Mouse (Mus musculus) frontal cortex, postnatal 36 days (tissue): ENCODE measurements around the gene Kcnq1.

ENCODE experiments used
- DNase-seq, 2 experiments: peaks; one replicate each; pipeline ENCODE4 v3.0.0; 2022; ENCODE audit warnings: low spot score in 2 of 2

Kcnq1 gene

DNA sequence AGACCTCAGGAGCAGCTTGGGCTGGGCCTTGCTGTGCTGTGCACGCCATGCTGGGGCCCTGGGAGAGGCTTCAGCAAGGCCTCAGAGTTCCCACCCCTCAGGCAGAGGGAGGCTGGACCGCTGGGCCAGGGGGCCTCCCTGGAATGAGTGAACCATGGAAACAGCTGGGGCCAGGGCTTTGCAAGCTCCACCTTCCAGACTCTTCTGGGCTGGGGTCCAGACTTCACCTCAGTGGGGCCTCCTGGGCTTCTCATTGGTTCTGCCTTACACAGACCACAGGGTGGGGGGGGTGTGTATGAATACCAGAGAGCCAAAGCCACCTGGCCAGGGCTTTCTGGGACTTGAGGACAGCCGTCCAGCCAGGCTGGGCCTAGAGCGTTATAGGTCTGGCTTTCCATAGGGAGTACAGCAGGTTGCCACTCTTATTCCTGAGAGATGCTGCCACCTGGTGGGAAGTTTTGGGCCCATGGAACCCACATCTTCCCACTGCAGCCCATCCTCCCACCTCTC, 19.0 kb upstream of the Kcnq1 start:
- DNase-seq = no peak

DNA sequence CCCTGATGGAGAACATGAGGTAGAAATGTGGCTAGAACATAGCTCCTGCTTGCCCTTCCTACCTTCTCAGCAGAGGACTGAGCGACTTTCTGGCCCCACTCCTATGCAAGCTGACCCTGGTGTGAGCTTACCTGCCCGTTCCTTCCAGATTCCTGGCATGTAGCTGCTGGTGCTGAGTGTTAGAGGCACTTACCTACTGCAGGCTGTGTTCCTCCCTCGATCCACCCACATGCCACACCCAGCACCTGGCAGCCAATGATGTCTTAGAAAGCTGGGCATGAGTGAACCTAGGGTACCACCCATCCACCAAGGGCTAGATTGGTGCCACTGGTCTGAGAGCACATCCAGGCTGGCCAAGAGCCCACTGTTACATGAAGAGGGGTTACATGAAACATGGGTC, 12.3 kb upstream of the Kcnq1 start:
- DNase-seq = no peak

DNA sequence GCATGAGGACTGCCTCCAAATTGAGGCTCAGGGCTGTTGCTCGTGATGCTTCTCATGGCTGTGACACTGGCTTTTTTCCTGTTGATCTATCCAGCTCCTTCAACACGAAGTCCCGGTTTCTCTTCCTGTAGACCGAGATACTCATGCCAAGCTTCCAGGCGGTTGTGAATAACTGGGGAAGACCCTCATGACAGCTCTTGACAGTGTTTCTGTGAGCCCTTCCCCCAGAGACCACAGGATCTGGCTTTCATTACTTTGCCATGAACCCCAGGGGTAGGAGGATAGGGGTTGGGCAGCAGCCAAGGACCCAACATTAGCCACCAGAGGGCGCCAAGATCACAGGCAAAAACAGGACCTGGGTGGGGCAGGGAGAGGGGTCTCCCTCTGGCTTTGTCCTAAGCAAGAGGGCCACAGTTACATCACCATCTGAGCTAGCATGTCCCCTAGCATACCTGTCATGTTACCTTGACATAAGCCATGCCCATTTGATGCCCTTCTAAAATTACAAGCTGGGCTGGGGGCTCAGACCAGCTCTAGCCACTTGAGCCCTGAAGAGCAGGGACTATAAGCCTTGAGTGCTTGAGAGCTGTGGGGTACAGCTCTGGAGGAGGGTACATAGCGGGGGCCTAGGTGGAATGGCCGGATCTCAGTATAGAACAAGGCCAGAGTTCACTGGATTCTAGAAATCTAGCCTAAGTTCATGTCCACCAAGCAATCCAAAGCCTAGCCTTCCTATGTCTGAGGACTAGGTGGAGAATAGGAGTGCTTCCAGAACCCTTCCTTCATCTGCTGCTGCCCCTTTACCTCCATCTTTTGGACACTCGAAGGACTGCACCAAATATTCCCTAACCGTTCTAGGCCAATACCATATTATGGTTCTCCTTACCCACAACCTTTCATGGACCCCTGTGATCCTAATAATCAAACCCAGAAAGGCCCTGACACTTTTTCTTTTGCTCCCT, 11.3 kb upstream of the Kcnq1 start, which contains the start of gene Trpm5:
TSS of gene Trpm5 (minus strand) at position 51 of the 962 bp plus-strand sequence.
- peak; percentile 38 to 45 for DNase-seq

DNA sequence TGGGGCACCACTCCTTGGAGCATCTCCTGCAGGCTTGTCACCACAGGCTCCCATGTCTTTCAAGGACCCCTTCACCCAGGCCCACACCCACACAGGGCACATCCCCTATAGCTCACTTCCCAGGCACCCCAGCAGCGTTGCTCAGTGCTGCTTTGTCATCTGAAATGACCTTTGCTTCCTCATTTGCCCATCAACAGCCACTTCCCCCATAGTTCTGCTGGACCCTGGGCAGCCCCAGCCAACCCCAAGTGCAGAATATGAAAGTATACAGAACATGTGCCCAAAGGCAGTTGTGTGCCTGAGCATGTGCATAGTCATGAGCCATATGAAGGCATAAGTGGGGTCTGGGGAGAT, 10.6 kb upstream of the Kcnq1 start:
- no peak for DNase-seq

DNA sequence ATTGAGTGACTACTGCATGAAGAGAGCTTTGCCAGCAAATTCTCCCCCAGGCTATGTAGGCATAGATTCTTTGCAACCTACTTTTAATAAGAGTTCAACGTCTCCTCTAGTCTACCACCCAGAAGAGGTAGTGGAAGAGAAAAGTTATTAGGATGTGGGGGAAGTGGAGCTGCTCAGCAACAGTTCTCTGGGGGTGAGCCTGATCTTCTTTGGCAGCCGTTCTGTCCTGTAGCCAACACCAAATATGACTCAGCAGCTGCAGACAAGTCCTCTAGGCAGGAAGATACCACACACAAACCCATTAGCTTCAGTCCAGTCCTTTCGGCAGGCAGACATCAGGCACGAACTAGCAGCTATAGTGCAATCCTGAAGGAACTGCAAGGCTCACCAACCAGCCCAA, 5.4 kb upstream of the Kcnq1 start:
- DNase-seq = peak; percentile 19 to 26

DNA sequence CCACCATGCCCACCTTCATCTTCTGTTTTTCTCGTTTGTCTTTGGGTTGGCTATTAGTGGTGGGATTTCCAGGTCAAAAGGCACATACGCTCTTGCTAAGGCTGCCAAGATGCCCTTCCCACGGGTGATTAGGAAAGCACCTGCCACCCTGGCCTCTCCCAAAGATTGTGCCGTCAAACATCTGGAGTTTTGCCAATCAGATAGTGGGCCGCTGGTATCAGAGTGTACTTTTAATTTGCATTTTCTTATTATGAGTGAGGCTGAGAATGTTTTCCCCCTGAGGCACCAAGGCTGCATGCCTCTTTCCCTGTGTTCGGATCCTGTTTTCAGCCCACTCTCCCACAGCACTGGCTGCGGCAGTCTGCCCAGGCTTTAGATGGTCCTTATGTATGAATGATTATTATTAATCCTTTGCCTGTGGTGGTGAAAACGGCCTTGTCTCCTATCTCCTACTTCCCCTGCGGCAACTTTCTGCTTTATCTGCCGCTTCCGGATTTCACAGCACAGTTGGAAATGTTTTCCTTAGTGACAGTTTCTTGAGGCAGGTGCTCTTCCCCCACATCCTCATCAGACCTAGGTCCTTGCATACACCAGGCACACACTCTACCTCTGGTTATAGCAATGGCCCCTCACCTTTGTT, 784 bp upstream of the Kcnq1 start:
- DNase-seq = no peak

DNA sequence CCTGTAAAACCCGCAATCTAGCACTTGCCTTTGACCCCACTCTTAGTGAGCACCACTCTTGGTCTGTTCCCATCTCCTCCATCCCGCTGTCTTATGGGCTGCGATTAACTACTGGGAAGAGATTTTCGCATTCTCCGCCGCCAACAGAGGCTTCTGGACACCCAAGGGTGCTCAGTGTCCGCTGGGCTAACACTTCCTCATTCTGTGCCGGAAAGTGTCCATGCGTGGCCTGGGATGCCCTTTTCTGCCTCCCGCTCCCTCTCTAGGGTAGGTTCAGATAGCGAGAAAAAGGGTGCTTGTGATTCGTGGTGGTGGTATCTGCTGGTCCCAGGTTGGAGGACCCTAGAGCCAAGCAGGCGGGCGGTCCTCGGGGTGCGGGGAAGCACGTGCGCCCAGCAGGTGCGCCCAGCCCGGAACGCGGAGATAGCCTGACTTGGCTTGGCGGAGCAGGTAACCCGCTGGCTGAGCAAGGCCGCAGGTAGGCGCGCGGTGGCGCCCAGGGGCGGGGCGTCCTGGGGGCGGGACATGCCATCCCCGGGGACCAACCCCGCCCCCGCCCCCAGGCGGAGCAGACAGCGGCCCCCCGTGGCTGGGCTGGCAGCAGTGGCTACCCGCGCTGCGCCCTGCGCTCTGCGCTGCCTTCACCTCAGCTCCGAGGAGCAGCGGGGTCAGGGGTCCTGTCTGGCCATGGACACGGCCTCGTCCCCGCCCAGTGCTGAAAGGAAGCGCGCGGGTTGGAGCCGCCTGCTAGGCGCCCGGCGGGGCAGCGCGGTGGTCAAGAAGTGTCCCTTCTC, 707 bp downstream of the Kcnq1 start:
- no peak for DNase-seq

DNA sequence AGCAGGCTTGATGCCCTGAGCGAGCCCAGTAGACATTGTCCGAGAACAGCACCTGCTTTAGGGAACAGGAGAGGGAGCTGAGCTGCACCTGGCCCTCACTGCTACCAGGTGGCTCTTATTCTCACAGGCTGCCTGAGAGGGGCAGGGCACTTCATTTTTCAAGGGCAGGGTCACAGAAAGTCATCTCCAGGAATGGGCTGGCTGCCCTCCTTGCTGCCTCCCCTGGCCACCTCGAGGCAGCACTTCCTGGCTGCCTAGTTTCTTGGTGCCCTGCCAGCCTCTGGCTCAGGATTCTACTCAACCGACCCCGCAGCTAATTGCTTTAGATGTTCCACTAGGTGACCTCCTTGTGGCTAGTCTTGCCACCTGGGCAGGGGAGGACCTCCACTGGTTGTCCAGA, 2.0 kb downstream of the Kcnq1 start:
- DNase-seq = no peak

DNA sequence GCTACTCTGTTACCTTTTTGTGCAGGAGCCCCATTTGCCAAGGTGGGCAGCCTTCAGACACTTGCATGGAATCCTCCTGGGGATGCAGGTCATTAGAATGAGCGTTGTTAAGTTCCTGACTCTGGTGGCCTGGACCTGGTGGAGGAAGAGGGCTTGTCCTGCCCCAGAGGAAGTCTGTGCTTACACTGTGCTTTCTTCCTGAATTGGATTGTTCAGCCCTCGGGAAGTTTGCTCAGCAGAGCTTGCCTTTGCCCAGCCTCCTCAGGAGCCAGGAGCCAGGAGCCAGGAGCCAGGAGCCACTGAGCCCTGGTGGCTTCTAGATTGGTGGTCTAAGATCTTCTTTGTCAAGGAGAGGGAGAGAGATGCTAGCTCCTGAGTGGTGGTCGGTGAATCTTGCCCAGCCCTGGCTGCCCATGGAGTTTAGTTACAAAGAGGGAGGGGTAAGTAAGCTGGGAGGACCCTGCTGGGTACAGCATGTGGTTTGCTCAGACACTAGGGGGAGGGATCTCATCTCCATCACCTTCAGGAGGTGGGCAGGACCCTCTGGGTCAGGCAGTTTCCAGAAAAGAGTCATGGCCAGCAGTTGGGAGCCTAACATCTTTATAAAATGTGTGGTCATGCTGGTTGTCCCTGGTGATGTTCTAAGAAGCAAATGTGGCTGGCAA, 3.0 kb downstream of the Kcnq1 start:
- DNase-seq = no peak

DNA sequence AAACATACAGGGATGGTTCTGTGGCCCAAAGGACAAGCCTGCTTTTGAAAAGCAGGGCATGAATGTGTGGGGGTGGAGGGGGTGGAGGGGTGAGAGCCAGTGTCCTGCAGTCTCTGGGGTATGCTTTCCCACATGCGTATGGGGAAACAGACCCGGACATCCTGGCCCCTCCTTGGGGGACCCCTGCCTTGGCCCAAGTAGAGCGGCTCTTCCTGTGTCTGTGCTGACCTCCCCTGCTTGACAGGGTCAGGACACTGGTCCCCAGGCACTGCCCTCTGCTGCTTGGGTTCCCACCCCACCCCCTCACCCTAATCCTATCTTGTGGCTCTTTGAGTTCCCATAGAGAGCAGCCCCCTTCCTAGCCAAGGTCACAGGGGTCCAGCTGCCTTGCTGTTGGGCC, 3.5 kb downstream of the Kcnq1 start:
- no peak for DNase-seq

DNA sequence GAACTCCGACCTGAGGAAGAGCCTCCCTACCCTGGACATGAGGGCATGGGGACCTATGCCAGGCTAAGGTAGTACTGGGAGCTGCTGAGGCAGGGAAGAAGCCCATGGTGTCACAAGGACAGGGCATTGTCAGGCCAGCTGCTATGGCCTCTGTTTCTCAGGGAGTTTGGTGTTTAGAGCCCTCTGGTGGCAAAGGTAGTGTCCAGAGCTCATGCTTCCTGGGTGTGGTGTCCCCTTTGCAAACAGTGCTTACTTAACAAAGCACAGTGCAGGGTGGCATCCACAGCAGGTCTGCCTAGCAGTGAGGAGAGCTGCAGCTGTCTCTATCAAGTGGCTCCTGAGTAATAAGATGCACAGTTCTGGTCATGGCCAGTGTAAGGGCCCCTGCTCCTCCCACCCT, 4.6 kb downstream of the Kcnq1 start:
- DNase-seq = no peak

DNA sequence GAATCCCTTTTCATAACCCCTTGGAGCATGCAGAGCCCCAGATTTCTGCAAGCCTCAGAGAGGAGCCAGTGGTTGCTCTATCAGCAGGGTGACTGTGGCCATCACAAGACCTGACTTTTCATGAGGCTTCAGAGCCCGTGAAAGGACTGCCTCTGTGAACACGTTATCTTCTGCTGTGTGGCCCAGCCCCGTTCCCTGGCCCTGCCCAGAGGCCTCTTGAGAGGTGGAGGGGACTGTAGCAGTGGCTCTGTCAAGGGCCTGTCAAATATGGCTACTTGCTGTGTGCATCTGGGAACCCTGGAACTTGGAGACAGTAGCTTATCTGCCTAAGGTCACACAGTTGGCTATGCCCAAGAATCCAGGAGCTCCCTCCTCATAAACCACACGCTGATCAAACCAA, 5.6 kb downstream of the Kcnq1 start:
- DNase-seq = no peak

DNA sequence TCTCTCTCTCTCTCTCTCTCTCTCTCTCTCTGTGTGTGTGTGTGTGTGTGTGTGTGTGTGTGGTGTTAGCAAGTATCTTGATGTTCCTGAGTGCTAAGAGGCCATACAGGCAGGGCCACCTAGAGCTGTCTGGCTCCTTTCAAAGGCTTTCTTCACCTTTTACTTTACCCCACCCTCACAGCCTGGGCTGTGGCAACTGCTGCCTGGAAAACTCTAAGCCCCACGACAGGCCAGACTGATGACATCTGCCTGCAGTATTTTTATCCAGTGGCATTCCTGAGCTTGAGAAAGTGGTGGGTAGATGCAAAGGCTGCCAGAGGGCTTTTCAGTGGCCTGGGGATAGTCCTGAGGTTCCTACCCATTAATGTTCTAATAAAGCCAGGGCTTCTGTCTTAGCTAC, 6.2 kb downstream of the Kcnq1 start:
- no peak for DNase-seq

DNA sequence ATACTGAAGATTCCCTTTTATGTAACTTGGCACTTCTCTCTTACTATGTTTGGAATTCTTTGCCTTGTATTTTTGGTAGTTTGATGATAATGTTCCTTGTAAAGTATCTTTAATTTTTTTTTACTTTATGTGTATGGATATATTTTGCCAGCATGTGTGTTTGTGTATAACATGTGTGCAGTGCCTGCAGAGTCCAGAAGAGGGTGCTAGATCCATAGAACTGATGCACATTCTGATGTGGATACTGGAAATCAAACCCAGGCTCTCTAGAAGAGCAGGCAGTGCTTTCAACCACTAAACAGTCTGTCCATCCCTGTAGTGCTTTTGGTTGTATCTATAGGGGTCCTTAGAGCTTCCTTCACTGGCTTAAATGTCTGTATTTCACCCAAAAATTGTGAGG, 8.6 kb downstream of the Kcnq1 start:
- DNase-seq = no peak

DNA sequence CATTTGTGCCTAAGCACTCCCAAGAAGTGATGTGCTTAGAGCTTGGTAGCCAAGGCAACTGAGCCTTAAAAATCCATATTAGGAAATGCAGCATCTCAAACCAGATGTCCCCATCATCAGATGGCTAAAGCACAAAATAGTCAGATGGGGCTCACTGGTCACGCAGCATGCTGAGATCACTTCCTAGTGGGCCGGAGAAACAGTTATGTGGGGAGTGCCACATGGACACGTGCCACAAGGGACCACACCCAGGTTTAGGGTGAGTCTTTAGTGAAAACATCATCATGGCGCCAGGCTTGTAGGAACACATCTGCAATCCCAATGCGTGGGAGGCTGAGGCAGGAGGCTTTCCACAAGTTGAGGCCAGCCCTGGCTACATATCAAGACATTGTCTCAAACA, 10.4 kb downstream of the Kcnq1 start:
- no peak for DNase-seq

DNA sequence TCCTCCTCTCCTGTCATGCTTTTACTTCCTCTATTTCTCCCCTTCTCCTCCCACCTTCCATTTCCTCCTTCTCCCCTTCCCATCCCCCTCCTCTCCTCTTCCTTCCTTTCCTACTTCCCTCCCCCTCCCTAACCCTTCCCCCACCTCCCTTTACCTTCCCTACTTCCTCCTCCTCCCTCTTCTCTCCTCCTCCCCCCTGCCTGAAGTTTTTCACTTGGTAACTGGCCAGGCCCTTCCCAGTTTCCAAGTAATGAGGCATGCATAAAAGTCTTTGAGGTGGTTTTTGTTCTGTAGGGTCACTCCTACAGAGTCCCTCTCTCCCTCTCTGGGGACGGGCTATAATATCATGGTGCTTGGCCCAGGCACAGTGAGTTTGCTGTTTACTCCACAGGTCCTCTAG, 13.2 kb downstream of the Kcnq1 start:
- DNase-seq = no peak

DNA sequence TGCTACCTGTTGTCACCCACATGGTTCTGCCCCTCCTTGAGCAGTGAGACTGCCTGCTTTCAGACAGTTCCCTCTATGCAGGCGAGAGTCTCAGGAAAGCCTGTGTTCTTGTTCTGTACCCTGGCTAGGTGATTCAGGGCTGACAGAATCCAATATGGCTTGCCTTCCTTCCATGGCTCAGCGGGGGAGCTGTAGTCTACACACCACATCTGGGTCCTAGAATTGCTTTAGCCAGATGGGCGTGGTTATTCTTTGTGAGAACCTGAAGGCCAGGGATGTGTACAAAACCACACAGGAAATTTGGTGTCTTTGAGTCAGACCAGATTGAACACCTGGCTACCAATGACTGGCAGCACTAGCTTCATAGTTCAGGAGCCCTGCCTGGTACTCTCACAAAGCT, 13.7 kb downstream of the Kcnq1 start:
- no peak for DNase-seq

DNA sequence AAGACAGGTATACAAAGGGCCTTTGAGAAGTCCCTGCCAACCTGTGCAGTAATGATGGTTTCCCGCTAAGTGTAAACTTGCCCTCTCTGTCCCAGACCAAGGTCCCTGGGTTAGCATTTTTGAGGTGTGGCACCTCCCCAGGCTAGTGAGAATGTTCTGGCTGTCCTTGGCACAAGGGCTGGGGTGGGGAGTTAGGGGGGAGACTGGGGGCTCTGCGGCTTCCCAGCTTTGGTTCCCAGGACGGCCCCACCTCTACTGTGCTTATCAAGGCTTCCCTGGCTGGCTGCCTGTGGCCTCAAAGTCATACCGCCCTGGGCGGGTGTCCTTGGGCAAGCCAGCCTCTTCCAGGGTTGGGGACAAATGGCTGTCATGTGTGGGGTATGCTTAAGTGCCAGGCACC, 16.0 kb downstream of the Kcnq1 start:
- DNase-seq = no peak

DNA sequence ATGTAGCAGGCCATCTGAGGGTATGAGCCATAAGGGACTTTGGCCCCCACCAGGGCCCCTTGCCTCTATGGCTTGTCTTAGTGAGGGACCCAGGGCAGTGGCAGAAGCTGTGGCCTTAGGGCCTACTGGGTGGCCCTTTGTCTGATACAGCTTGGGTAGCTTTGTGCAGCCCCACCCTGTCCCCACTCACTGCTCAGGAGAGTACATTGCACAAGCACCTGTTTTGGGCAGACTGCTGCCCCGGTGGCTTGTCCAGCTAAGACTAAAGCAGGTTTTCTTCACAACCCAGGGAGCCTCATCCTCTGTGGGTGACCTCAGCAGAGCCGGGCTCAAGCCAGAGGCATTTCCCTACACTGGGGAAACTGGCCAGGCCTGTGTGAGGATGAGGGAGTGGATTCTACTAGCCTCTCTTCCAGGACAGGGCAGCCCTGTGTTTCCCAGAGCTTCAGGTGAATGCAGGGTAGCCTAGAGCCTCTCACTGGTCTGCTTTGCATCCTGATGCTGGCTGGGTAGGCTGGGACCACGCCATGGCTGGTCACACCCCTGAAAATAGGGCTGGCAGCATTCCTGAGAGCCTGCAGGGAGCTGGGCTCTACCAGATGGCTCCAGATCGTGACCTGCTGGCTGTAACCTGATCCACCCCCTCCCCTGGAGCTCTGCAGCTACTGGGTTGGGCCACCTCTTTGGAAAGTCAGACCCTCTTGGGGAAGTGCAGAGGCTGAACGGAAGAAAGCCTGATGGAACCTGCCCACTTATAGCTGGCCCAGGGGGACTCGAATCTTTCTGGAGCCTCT, 17.9 kb downstream of the Kcnq1 start:
- no peak for DNase-seq

DNA sequence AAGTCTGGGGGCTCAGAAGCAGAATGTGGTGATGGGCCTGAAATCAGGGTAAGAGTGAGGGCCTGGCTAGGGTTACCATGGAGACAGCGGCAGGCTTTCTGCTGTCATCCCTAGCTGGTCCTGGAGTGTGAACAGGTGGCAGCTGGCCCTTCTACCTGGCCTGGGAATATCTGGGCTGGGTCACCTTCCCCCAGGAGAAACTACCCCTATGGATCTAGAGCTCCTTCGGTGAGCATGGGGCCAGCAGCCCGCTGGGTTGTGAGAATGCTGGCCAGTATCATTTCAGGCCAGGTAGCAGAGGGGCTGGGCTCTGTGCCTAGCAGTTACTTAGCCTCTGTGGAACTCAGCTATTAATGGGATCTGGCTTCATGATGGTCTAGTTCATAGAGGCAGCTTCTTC, 18.7 kb downstream of the Kcnq1 start:
- DNase-seq = no peak

DNA sequence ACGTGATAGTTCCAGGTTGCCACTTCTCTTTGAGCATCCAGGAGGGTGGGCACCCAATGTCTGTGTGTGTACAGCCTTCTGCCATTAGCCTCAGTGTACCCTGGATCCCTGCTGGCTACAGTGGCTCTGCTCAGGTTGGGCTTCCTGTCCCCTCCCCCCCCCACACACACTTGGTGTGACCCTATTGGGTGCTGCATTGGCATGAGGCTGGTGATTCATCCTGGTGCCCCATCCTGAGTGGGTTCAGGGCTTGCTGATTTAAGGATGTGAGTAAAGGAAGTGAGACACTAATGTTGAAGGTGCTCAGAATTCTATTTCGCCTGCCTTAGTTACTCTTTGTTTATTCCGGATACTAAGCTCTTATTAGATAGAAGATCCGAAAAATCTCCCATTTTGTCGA, 26.7 kb downstream of the Kcnq1 start:
- DNase-seq = no peak
